Mouse (Mus musculus) lung, adult 2 months (tissue): ENCODE measurements around the gene Matn3.

Source experiments
- CTCF ChIP-seq: fragments of 200-500 bp; IDR thresholded peaks from 2 replicates; pipeline ENCODE4 v1.5.1; 2011; ENCODE audit warnings: mild to moderate bottlenecking, low read length, control low read depth; ENCODE audit not compliant: insufficient read depth
- POLR2A ChIP-seq: fragments of 200-500 bp; IDR thresholded peaks from 2 replicates; pipeline ENCODE4 v1.6.1; 2011; ENCODE audit warnings: low read depth, mild to moderate bottlenecking, control low read depth, low read length, borderline replicate concordance; ENCODE audit errors: extremely low read depth

DNA sequence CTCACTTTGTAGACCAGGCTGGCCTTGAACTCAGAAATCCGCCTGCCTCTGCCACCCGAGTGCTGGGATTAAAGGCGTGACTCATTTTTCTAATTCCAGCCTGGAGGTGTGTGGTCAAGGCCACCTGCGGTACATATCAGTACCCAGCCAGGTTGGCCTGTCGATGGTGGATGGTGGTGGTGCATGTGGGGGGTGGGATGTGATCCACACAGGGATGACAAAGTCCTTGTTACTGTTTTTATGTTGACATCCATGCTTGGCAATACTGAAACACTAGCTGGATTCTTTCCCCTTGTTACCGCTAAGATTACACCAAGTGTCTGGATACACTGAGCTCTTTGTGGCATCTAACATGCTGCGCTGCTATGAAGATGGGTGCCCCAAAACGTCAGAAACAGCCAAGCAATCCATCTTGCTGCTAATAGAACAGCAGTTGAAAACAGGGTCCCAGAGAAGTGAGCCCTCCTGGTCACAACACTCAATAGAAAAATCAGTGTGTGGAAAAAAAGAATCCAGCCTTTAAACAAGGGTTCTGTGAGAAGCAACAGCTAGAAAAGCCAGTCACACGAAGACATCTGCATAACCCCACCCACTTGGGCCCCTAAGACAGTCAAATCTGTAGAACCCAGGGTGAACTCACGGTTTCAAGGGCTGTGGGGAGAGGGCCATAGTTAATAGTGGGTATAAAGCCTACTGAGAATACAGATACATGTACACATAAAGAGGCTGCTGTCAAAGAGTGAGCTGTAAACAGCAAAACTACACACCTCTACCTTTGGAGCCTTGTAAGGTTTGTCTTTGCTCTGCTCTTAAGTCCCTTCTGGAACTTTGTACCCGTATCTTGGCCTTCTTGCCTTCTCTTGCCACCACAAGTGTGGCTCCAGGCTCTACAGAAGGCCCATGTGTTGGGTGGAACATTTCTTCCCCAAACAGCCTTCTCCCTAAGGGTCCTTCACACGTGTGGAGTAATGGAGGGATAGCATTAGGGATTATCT is 7.4 kb upstream of the Matn3 start:
- TF ChIP-seq POLR2A, result no peak
- TF ChIP-seq CTCF, result no peak
